ENCODE assay signal across 8 mouse cellular contexts in the genomic region with DNA sequence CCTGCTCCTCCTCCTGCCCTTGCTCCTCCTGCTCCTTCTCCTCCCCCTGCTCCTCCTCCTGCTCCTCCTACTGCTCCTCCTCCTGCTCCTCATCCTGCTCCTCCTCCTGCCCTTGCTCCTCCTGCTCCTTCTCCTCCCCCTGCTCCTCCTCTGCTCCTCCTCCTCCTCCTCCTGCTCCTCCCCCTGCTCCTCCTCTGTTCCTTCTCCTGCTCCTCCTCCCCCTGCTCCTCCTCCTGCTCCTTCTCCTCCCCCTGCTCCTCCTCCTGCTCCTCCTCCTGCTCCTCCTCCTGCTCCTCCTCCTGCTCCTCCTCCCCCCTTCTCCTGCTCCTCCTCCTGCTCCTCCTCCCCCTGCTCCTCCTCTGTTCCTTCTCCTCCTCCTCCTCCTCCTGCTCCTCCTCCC. TPM values are rescaled to one million over a fixed set of nuclear protein-coding genes. Genes with fewer than 3 reads are reported as not detected.
"Had no signal": no experiment of that assay in that cellular context is flagged by ENCODE, and none has a peak within 500 bp of the region (broad histone marks: within the 10 kb centered on the region; RNA-seq: fewer than 3 reads in every experiment).

No protein-coding gene starts in this region.

RNA-seq across cellular contexts. Expression of a gene that starts 2.3 kb away (rescaled TPM):
- total RNA-seq: gastrocnemius, adult 2 months; gastrocnemius, adult 8-10 months; gastrocnemius, postnatal 14 days; gastrocnemius, postnatal 25 days; gastrocnemius, postnatal 36 days; heart, adult 2 months had no signal
- polyA plus RNA-seq: erythroblast, embryonic 14.5 days; forebrain, embryonic 16.5 days had no signal
